Mouse (Mus musculus): ENCODE data around the gene Cers6.

DNA sequence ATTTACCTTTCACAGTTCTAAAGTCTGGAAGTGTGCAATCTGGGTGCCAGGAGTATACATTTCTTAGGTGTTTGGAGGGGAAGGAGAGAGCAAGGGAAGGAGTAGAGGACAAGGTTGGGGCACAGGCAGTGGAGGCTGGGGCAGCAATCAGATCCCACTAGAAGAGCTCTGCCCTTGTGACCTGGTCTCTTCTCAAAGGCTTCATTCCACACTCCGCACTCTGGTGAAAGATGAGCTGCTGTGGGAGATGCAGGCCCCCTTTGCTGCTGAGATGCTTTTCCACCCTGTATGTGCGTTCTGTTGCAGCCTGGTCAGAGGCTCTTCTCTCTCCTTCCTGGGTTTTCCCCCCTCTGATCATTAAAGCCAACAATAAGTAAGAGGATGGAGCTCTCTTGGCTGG lies 84.7 kb downstream of the Cers6 start:
- TF ChIP-seq CTCF (IDR thresholded peaks at IDR 0.05; ENCODE audit: low read depth) (no peak), EP300 (IDR thresholded peaks at IDR 0.05; ENCODE audit: low read depth) (no peak)
